Mouse (Mus musculus) midbrain, embryonic 16.5 days (tissue): Measurements from ENCODE around the gene Tbx20. TPM values are rescaled to one million over a fixed set of nuclear protein-coding genes. Genes with fewer than 3 reads are reported as not detected.

Source experiments
- ATAC-seq: fragments of 200-750 bp; cut with Nextera tagmentation; 2 replicates; pipeline ENCODE4 v1.8.0; 2017; ENCODE audit warnings: moderate TSS enrichment
- H3K27ac ChIP-seq: fragments of 300-500 bp; sonication (generic); 2 replicates; pipeline ENCODE4 v1.5.1; 2014; ENCODE audit warnings: mild to moderate bottlenecking, low read length, mixed read lengths
- H3K27me3 ChIP-seq: fragments of 300-500 bp; sonication (generic); 2 replicates; pipeline ENCODE4 v1.6.1; 2014; ENCODE audit warnings: low read depth, low read length, mixed read lengths; ENCODE audit not compliant: control insufficient read depth, insufficient read depth
- H3K36me3 ChIP-seq: fragments of 300-500 bp; sonication (generic); 2 replicates; pipeline ENCODE4 v1.6.1; 2014; ENCODE audit warnings: mild to moderate bottlenecking, low read length, moderate library complexity, mixed read lengths; ENCODE audit not compliant: control insufficient read depth, insufficient read depth
- H3K4me1 ChIP-seq: fragments of 300-500 bp; sonication (generic); 2 replicates; pipeline ENCODE4 v1.6.1; 2014; ENCODE audit warnings: mild to moderate bottlenecking, low read length, mixed read lengths; ENCODE audit not compliant: control insufficient read depth, insufficient read depth
- H3K4me2 ChIP-seq: fragments of 300-500 bp; sonication (generic); 2 replicates; pipeline ENCODE4 v1.6.1; 2014; ENCODE audit warnings: mild to moderate bottlenecking, low read length, mixed read lengths
- H3K4me3 ChIP-seq: fragments of 300-500 bp; sonication (generic); 2 replicates; pipeline ENCODE4 v1.5.1; 2014; ENCODE audit warnings: low read depth, mild to moderate bottlenecking, low read length, moderate library complexity, mixed read lengths
- H3K9ac ChIP-seq: fragments of 300-500 bp; sonication (generic); 2 replicates; pipeline ENCODE4 v1.6.1; 2014; ENCODE audit warnings: low read depth, low read length, mixed read lengths
- H3K9me3 ChIP-seq: fragments of 300-500 bp; sonication (generic); replicated peaks from 2 replicates; pipeline ENCODE4 v1.6.1; 2014; ENCODE audit warnings: mild to moderate bottlenecking, low read length, mixed read lengths; ENCODE audit not compliant: control insufficient read depth, poor library complexity, severe bottlenecking
- WGBS: fragments of 180-500 bp; shearing (Covaris S2); extraction: QIAGEN DNeasy Blood & Tissue Kit; methylation state at CpG from one replicate; pipeline ENCODE4 v1.1.7; 2014; 5-methylcytosine and 5-hydroxymethylcytosine counted together
- polyA plus RNA-seq: library from polyadenylated mRNA; unstranded; fragments of >200 nt; fragmentation: Nextera tagmentation; extraction: Ambion mirVana; gene quantifications from 2 replicates; pipeline ENCODE4 v1.2.1, GENCODE M21; 2015

Gene Tbx20
- polyA plus RNA-seq, 1 experiment from 2014 or later = 0.30 TPM

DNA sequence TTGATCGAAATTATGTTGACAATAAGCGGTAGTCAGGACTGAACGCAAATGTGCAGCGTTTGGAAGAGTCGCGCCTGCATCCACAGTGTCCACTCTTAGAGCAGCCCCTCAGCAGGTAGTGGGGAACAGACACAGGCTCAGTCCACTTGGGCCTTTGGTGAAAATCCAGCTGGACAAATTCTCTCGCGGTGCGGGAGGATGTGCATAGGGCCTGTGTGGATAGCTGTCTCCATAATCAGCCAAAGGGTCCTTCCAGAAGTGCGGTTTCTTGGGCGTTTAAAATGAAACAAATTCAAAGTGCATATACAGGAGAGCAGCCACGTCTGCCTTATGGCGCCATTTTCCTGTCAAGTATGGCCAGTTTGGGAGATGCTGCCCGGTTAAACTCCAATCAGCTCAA lies 4.5 kb upstream of the Tbx20 start:
- no peaks in the 10 kb centered on the region for H3K9me3 ChIP-seq

DNA sequence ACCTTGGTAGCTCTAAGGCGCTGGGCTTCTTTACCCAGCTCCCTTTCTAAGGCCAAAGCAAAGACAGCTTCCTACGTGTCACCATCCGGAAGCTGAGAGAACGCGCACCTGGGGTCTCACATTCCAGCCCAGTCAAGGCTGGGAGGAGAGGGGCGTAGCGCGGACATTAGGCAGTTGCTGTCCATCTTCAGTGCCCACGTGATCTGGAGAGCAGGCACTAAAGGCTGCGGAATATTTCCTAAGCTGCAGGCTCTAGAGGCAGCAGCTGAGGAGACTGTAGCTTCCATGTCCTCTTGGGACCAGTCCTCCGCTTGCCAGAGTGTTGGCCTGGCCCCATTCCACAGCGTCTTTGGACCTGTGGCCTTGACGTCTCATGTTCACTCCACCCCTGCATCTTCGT lies 3.9 kb upstream of the Tbx20 start:
- no peak overlapping the region for H3K9ac ChIP-seq
- no peak overlapping the region for H3K4me3 ChIP-seq
- WGBS = 2% methylated on average over 14 of the region's 14 CpGs
- ATAC-seq = no peak
- H3K36me3 ChIP-seq = no peaks in the 10 kb centered on the region
- H3K27ac ChIP-seq = no peak overlapping the region
- no peak overlapping the region for H3K4me2 ChIP-seq
- no peaks in the 10 kb centered on the region for H3K9me3 ChIP-seq
- H3K4me1 ChIP-seq = peaks cover 10% of the 10 kb centered on the region
- H3K27me3 ChIP-seq = peaks cover 68% of the 10 kb centered on the region

More for the DNA sequence above, 4.5 kb upstream of the Tbx20 start:
- Histone ChIP-seq H3K4me2 (no peak overlapping the region), H3K9ac (no peak overlapping the region), H3K4me3 (no peak overlapping the region), H3K4me1 (peaks cover 10% of the 10 kb centered on the region), H3K36me3 (no peaks in the 10 kb centered on the region), H3K27me3 (peaks cover 68% of the 10 kb centered on the region), H3K27ac (no peak overlapping the region)
- ATAC-seq = no peak
- WGBS = 3% methylated on average over 14 of the region's 14 CpGs

DNA sequence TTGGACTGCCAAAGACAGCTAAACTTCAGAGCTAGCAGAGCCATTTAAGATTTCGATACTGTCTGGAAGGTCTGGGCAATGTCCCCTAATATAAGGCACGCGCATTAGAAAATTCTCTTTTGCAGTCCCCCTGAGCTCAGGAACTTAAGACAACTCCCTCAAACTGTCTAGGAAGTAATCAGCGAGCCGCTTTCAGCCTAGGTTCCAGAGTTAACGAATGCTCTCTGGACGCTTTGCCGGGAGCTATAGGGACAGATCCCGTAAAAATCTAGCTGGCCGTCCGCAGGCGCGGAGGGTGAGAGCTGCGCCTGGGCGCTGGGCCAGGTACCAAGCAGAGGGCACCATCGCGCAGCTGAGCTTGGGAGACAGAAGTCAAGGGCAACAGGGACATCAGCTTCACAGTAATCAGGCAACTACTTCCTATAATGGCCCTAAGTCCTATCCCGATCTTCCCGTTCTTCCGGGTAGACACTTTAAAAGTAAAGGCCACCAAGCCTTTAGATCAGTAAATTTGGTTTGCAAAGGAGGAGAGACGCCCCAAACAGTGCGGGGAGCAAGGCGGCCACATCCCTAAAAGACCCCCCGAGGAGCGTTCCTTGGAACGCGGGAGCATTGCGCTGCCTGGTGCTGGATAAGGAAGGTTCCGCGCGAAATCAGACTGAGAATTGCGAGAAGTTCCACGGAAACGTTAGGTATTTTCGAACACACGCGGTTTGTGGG lies 3.2 kb upstream of the Tbx20 start:
- Histone ChIP-seq H3K4me1 (peaks cover 10% of the 10 kb centered on the region), H3K9me3 (no peaks in the 10 kb centered on the region), H3K27ac (no peak overlapping the region), H3K36me3 (no peaks in the 10 kb centered on the region), H3K27me3 (peaks cover 65% of the 10 kb centered on the region), H3K9ac (no peak overlapping the region), H3K4me2 (no peak overlapping the region), H3K4me3 (no peak overlapping the region)
- 1% methylated on average over 37 of the region's 37 CpGs for WGBS
- ATAC-seq = no peak

DNA sequence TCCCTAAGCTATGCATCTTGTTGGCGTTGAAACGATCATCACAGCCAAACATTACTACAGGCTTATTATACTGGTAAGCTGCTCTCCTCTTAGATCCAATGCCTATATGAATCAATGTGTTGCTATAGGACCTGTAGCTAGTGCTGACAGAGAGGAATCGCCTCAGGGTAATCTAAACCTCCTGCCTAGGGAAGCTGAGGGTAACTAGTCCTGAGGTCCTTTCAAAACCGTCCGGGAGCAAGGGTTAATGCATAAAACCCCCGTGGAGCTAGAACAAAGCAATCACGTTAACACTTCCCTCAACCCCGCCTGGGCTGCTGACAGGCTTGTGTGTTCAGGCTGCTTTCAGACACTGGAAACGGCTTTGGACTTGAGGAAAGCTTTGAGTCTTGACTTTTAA lies 2.4 kb upstream of the Tbx20 start:
- peaks cover 10% of the 10 kb centered on the region for H3K4me1 ChIP-seq
- WGBS = under 1% methylated on average over 9 of the region's 9 CpGs

DNA sequence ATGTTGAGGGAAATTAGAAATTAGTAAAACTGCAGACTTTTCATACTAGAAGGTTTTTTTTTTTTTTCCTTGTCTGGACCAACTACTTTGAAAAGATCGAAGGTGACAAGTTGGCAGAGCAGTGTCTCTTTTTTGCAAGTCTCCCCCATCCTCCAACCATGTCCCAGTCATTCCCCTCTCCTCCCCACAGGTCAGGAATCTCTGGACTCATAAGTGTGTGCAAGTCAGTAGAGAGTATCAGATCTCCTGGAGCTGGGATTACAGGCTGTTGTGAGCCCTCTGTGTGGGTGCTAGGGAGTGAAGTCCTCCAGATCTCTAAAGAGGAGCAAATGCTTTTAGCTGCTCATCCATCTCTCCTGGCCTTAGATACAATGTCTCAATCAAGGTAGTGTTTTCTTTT lies 1.5 kb upstream of the Tbx20 start:
- WGBS = 9% methylated on average over 1 of the region's 1 CpGs
- Histone ChIP-seq H3K4me3 (no peak overlapping the region), H3K27me3 (peaks cover 62% of the 10 kb centered on the region), H3K4me1 (peaks cover 4% of the 10 kb centered on the region), H3K36me3 (no peaks in the 10 kb centered on the region), H3K27ac (no peak overlapping the region), H3K9ac (no peak overlapping the region), H3K9me3 (no peaks in the 10 kb centered on the region), H3K4me2 (no peak overlapping the region)
- no peak for ATAC-seq

More for the DNA sequence above, 2.4 kb upstream of the Tbx20 start:
- no peak overlapping the region for H3K9ac ChIP-seq
- H3K4me3 ChIP-seq = no peak overlapping the region
- H3K27ac ChIP-seq = no peak overlapping the region
- no peaks in the 10 kb centered on the region for H3K9me3 ChIP-seq
- H3K27me3 ChIP-seq = peaks cover 65% of the 10 kb centered on the region
- no peaks in the 10 kb centered on the region for H3K36me3 ChIP-seq
- H3K4me2 ChIP-seq = no peak overlapping the region
- no peak for ATAC-seq

DNA sequence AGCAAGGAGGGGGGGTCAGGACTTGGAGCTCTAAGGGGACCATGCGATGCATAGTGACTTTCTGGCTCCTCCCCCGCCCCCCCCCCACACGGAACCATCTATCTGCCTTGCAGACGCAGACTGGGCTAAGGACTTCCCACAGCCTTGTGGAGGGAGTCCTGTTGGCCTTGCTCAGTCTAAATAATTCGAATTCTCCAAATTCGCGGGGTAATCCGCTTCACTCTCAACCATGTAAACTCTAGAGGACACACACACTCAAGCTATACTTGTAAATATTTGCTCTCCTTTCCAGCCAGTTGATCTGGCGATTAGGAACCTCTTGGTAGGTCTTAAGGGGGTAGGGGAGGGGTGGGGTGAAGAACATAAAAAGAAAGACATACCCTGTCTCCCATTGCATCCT lies 898 bp upstream of the Tbx20 start:
- H3K36me3 ChIP-seq = no peaks in the 10 kb centered on the region
- no peaks in the 10 kb centered on the region for H3K9me3 ChIP-seq
- peaks cover 3% of the 10 kb centered on the region; the same call in 1 of the 2 replicates for H3K4me1 ChIP-seq
- no peak overlapping the region for H3K27ac ChIP-seq
- peaks cover 61% of the 10 kb centered on the region for H3K27me3 ChIP-seq
- no peak overlapping the region for H3K4me2 ChIP-seq
- no peak for ATAC-seq
- no peak overlapping the region for H3K4me3 ChIP-seq
- under 1% methylated on average over 8 of the region's 9 CpGs for WGBS
- no peak overlapping the region for H3K9ac ChIP-seq

DNA sequence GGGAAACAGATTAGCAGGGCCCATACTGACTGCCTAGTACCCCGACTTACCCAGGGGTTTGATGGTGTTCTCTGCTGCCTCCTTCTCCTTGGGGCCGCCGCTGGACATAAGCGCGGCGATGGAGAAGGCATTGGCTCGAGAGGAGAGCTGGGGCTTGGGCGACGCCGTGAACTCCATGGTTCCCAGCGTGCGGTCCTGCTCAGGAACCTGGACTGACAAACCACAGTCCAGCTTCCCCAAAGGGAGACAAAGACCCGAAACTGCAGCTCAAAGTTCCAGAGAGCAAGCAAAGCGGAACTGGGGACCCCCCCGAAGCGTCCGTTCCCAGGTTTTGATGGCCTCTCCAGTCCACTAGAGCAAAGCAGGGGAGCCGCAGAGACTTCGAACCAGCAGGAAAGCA lies 434 bp downstream of the Tbx20 start:
- Histone ChIP-seq H3K9ac (no peak overlapping the region), H3K9me3 (no peaks in the 10 kb centered on the region), H3K27ac (no peak overlapping the region), H3K4me2 (peak overlapping the region; percentile 18; the same call in 1 of the 2 replicates), H3K36me3 (no peaks in the 10 kb centered on the region), H3K4me3 (peak overlapping the region; percentile 20), H3K27me3 (peaks cover 55% of the 10 kb centered on the region), H3K4me1 (peaks cover 3% of the 10 kb centered on the region; the same call in 1 of the 2 replicates)
- under 1% methylated on average over 19 of the region's 19 CpGs for whole genome bisulfite sequencing
- no peak for ATAC-seq

DNA sequence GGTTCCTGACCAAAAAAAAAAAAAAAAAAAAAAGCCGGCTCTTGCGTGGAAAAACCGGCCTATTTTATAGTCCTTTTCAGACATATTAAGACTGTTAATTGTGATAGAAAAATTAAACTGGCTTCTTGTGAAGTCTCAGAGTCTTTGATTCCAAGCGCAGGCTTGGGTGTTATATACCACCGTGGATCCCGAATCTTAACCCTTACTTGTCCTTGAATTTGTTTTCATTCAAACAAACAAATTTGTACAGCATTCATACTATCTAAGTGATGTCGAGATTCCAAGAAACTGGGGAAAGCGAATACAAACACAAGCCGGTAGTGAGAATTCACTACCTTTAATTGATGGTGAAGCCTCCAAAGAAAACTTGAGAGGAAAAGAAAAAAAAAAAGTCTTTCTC lies 932 bp downstream of the Tbx20 start:
- H3K4me1 ChIP-seq = peaks cover 3% of the 10 kb centered on the region; the same call in 1 of the 2 replicates
- no peak overlapping the region for H3K4me2 ChIP-seq
- no peak overlapping the region for H3K9ac ChIP-seq
- 3% methylated on average over 9 of the region's 9 CpGs for WGBS
- peaks cover 57% of the 10 kb centered on the region for H3K27me3 ChIP-seq
- H3K9me3 ChIP-seq = no peaks in the 10 kb centered on the region
- H3K4me3 ChIP-seq = no peak overlapping the region
- no peaks in the 10 kb centered on the region for H3K36me3 ChIP-seq
- H3K27ac ChIP-seq = no peak overlapping the region
- no peak for ATAC-seq

DNA sequence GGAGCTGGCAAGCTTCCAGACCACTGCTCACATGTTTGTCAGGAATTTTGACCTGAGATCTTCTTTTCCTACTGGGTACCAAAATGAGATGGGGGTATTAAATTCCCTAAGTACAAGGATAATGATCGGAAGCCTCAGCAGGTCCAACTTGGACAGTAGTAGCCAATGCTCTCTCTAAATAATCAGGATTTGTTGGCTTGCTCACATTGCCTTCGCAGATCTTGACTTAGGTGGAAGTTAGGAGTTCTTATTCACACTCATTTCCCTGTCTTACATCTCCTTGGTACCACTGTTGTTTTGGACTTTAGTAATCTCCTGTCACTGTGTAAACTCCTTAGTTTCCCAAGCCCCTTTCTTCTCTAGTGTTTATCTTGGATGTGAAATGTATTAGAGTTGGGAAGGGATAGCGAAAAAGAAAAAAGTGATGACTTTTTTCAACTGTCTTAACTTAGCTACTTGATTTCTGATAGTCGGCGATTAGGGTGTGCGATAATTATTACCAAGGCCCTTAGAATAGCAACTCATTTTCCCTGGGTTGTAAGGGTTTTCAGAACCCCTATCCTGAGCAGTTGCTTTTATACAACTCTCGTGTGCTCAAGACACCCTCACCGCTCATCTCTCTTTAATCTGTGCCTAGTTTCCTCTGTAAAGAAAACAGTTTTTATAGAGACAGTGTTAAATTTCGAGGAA lies 1.5 kb downstream of the Tbx20 start:
- Histone ChIP-seq H3K27ac (no peak overlapping the region), H3K36me3 (no peaks in the 10 kb centered on the region), H3K4me2 (no peak overlapping the region), H3K4me3 (no peak overlapping the region), H3K4me1 (peaks cover 3% of the 10 kb centered on the region; the same call in 1 of the 2 replicates), H3K9me3 (no peaks in the 10 kb centered on the region), H3K9ac (no peak overlapping the region), H3K27me3 (peaks cover 61% of the 10 kb centered on the region)
- no peak for ATAC-seq
- 8% methylated on average over 9 of the region's 9 CpGs for WGBS
